Mouse (Mus musculus) CH12.LX (cell line): ENCODE data around the gene Prdx1.

Experiments
- CTCF ChIP-seq, 2 experiments: IDR thresholded peaks in 1 of 2; conservative IDR thresholded peaks in 1 of 2; 2 replicates each; pipeline ENCODE4 v1.5.1; 2011 to 2012; ENCODE audit warnings: low read depth in 2 of 2, low read length in 2 of 2, improper control_type of control experiment in 1 of 2, inconsistent platforms in 1 of 2, mild to moderate bottlenecking in 1 of 2, moderate library complexity in 1 of 2
- EP300 ChIP-seq: IDR thresholded peaks from 2 replicates; pipeline ENCODE4 v1.6.1; 2011; ENCODE audit warnings: low read length, improper control_type of control experiment
- ETS1 ChIP-seq: conservative IDR thresholded peaks from 2 replicates; pipeline ENCODE4 v1.6.1; 2012; ENCODE audit warnings: low read depth, mild to moderate bottlenecking, inconsistent platforms, low read length, improper control_type of control experiment, moderate library complexity
- JUN ChIP-seq: IDR thresholded peaks from 2 replicates; pipeline ENCODE4 v1.6.1; 2011; ENCODE audit warnings: low read depth, mild to moderate bottlenecking, low read length, improper control_type of control experiment, moderate library complexity; ENCODE audit not compliant: insufficient read depth
- MAFK ChIP-seq: IDR thresholded peaks from 2 replicates; pipeline ENCODE4 v1.6.1; 2011; ENCODE audit warnings: low read length, improper control_type of control experiment; ENCODE audit not compliant: insufficient replicate concordance
- MAX ChIP-seq: IDR thresholded peaks from 2 replicates; pipeline ENCODE4 v1.6.1; 2011; ENCODE audit warnings: low read length, improper control_type of control experiment
- POLR2A ChIP-seq: IDR thresholded peaks from 2 replicates; pipeline ENCODE4 v1.6.1; 2011; ENCODE audit warnings: low read depth, mild to moderate bottlenecking, improper control_type of control experiment, low read length
- POLR2AphosphoS2 ChIP-seq: IDR thresholded peaks from 2 replicates; pipeline ENCODE4 v1.6.1; 2011; ENCODE audit warnings: low read depth, low read length, improper control_type of control experiment
- RAD21 ChIP-seq: IDR thresholded peaks from 2 replicates; pipeline ENCODE4 v1.6.1; 2011; ENCODE audit warnings: low read depth, mild to moderate bottlenecking, low read length, improper control_type of control experiment, moderate library complexity
- USF2 ChIP-seq: conservative IDR thresholded peaks from 2 replicates; pipeline ENCODE4 v1.6.1; 2011; ENCODE audit warnings: low read depth, low read length, improper control_type of control experiment
- ZC3H11A ChIP-seq: IDR thresholded peaks from 2 replicates; pipeline ENCODE4 v1.6.1; 2012; ENCODE audit warnings: low read depth, mild to moderate bottlenecking, inconsistent platforms, low read length, improper control_type of control experiment

- TF ChIP-seq MAX (no peak), CTCF (conservative IDR thresholded peaks at IDR 0.05 in 1 of 2, IDR thresholded peaks at IDR 0.05 in 1 of 2; ENCODE audit: low read depth in 2 of 2, low read length in 2 of 2) (peak; percentile 65 to 94), ZC3H11A (peak; percentile 44), POLR2AphosphoS2 (no peak), ETS1 (no peak), JUN (0 out of 2 replicates have a peak, but pooled peaks have one; percentile 5), RAD21 (peak; percentile 79), MAFK (no peak), EP300 (no peak), POLR2A (no peak), USF2 (no peak)
Observed at GRCm38 (mm10) chr4:116719396-116719795, 34.1 kb downstream of the Prdx1 start.
